Mouse (Mus musculus): Measurements from ENCODE around the gene Upk2.

DNA sequence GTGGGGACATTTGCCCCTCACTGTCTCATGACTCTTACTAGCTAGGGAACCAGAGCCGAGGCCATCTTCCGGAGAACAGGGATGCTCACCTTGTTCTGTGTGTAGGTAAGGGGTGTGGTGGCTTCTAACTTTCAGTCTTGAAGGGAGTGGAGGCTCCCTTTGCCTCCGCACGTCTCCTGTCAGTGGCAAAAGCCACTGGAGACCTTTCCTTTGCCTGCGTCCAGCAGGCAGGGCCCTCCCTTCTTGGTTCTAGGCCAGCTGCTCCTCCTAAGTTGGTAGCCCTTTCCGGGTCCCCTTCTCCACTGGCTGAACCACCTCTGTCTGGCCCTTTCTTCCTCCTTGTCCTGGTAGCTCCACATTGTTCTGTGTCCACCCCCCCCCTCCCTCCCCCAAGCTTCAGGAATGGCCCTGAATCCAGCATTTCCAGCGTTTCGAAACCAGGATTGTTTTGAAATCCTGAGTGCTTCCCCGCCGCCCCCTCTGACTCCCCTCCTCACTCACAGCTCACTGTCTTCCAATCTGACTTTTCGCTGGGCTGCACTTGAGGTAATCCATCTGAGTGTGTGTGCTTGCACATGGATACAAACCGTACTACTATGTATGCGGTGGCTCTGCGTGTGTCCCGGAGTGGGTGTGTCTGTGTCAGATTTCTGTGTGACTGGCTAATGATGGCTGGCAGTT is 32.1 kb upstream of the Upk2 start:
- TF ChIP-seq CTCF (conservative IDR thresholded peaks at IDR 0.05; ENCODE audit: low read length) (no peak), POU5F1 (IDR thresholded peaks at IDR 0.05; ENCODE audit: borderline replicate concordance, low read length) (no peak), NANOG (IDR thresholded peaks at IDR 0.05; ENCODE audit: borderline replicate concordance, low read length) (no peak)
